Mouse (Mus musculus): ENCODE results near the gene Ddx60. TPM values are rescaled to one million over a fixed set of nuclear protein-coding genes. Genes with fewer than 3 reads are reported as not detected.

The Ddx60 gene
- polyA plus RNA-seq, 1 experiment from 2014 or later, result 0.45 TPM

DNA sequence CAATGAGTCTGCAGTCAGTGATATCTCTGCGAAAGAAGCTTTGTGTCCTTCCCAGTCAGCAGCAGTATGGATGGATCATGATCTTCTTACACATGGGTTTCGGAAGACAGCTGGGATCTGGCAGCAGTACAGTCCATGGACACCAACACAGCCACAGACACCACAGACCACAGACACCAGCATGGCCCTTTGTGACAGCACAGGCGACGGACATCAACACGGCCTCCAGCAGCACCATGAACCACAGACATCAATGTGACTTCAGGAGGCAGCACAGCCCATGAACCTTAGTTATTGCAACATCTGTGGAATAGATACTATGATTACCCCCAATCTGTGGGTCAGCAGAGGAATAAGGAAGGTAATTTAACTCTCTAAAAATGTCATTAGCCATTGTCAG, 15.1 kb upstream of the Ddx60 start:
- H3K36me3 ChIP-seq (ENCODE audit: control insufficient read depth, insufficient read depth, low read length), result no peaks in the 10 kb centered on the region
- DNase-seq (ENCODE audit: low spot score, missing footprints), result no peak
- no peak overlapping the region for H3K9ac ChIP-seq (ENCODE audit: low read length)
- WGBS, result 93% methylated on average over 5 of the region's 5 CpGs
- H3K4me2 ChIP-seq, result no peak overlapping the region
- H3K27ac ChIP-seq (ENCODE audit: low read depth, low read length), result no peak overlapping the region
- no peak for ATAC-seq (ENCODE audit: low FRiP score)
- H3K27me3 ChIP-seq (ENCODE audit: control insufficient read depth, insufficient read depth, low read length), result no peaks in the 10 kb centered on the region
- H3K9me3 ChIP-seq (ENCODE audit: control insufficient read depth, low read length), result no peaks in the 10 kb centered on the region
- no peaks in the 10 kb centered on the region for H3K4me1 ChIP-seq (ENCODE audit: control insufficient read depth, insufficient read depth, low read length)
- H3K4me3 ChIP-seq (ENCODE audit: low read depth, low read length), result no peak overlapping the region

DNA sequence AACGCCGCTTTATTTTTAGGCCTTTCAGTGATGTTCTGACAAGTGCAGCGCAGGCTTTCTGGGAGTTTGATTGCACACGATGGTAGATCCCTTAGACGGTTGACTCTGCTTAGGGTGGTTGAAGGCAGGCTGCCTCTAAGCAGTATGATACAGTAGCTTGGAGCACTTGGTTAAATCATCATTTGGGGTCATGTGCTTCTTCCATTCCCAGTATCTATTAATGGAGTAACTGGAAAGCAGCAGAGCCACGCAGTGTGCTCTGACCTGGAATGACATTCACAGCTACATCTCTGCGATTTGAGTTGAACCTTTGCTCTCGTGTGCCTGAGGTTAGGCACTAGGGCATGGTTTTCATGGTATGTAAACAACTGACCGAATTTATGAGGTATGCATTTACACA, 13.9 kb upstream of the Ddx60 start:
- H3K4me1 ChIP-seq (ENCODE audit: control insufficient read depth, insufficient read depth, low read length), result no peaks in the 10 kb centered on the region
- H3K9ac ChIP-seq (ENCODE audit: low read length), result no peak overlapping the region
- H3K4me3 ChIP-seq (ENCODE audit: low read depth, low read length), result no peak overlapping the region
- ATAC-seq (ENCODE audit: low FRiP score), result no peak
- no peak for DNase-seq (ENCODE audit: low spot score, missing footprints)
- no peak overlapping the region for H3K4me2 ChIP-seq
- H3K9me3 ChIP-seq (ENCODE audit: control insufficient read depth, low read length), result no peaks in the 10 kb centered on the region
- H3K27ac ChIP-seq (ENCODE audit: low read depth, low read length), result no peak overlapping the region
- no peaks in the 10 kb centered on the region for H3K36me3 ChIP-seq (ENCODE audit: control insufficient read depth, insufficient read depth, low read length)
- 90% methylated on average over 9 of the region's 9 CpGs for WGBS
- no peaks in the 10 kb centered on the region for H3K27me3 ChIP-seq (ENCODE audit: control insufficient read depth, insufficient read depth, low read length)

DNA sequence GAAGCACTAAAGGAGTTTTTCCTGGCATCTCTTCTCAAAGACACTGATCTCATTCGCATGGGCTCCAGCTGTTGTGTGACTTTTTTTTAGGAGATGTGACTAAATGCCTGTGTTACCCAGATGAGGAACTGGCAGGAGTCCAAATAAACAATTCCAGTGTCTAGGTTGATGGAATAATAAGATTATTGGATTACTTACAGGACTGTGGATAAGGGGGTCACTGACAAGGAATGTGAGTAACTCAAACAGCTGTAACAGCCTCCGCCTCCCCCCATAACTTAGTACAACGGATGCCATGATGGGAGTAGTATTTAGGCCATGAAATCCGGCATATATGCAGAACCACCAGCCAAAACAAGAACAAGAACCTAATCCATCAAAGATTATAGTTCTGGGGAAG, 10.6 kb upstream of the Ddx60 start:
- ATAC-seq (ENCODE audit: low FRiP score), result no peak
- DNase-seq (ENCODE audit: low spot score, missing footprints), result no peak
- no peaks in the 10 kb centered on the region for H3K27me3 ChIP-seq (ENCODE audit: control insufficient read depth, insufficient read depth, low read length)
- no peaks in the 10 kb centered on the region for H3K4me1 ChIP-seq (ENCODE audit: control insufficient read depth, insufficient read depth, low read length)
- no peak overlapping the region for H3K9ac ChIP-seq (ENCODE audit: low read length)
- no peak overlapping the region for H3K27ac ChIP-seq (ENCODE audit: low read depth, low read length)
- no peaks in the 10 kb centered on the region for H3K9me3 ChIP-seq (ENCODE audit: control insufficient read depth, low read length)
- H3K4me2 ChIP-seq, result no peak overlapping the region
- 82% methylated on average over 4 of the region's 4 CpGs for WGBS
- H3K4me3 ChIP-seq (ENCODE audit: low read depth, low read length), result no peak overlapping the region
- no peaks in the 10 kb centered on the region for H3K36me3 ChIP-seq (ENCODE audit: control insufficient read depth, insufficient read depth, low read length)

DNA sequence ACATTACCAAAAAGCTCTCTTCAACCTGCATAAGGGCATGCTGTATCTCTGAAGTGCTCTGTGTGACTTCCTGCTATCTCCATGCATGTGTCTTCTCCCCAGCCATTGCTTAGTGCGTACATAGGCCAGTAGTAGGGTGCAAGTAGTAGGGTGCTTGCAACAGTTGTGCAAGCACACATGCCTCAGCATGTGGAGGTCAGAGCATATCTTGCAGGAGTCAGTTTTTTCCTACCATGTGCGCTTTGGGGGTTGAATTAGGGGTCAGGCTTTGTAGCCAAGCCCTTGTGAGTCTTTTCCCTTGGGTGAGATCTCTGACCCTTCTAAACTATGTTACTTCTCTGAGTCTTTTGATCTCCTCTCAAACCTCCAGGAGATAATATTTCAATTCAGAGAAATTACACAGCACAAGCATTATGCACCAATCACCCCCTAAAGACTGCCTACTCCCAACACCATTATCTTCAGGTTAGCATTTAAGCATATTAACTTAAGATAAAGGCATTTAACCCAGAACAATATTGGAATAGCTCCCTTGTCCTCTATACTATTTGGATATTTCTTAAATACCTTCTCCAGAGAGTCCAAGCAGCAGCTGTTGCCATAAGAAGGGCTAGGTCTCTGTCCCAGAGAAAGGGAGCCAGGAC, 8.6 kb upstream of the Ddx60 start:
- no peaks in the 10 kb centered on the region for H3K9me3 ChIP-seq (ENCODE audit: control insufficient read depth, low read length)
- no peak overlapping the region for H3K4me3 ChIP-seq (ENCODE audit: low read depth, low read length)
- H3K4me1 ChIP-seq (ENCODE audit: control insufficient read depth, insufficient read depth, low read length), result no peaks in the 10 kb centered on the region
- WGBS, result 91% methylated on average over 2 of the region's 2 CpGs
- ATAC-seq (ENCODE audit: low FRiP score), result no peak
- DNase-seq (ENCODE audit: low spot score, missing footprints), result peak; percentile 47
- H3K27me3 ChIP-seq (ENCODE audit: control insufficient read depth, insufficient read depth, low read length), result no peaks in the 10 kb centered on the region
- no peak overlapping the region for H3K4me2 ChIP-seq
- no peak overlapping the region for H3K9ac ChIP-seq (ENCODE audit: low read length)
- no peaks in the 10 kb centered on the region for H3K36me3 ChIP-seq (ENCODE audit: control insufficient read depth, insufficient read depth, low read length)
- no peak overlapping the region for H3K27ac ChIP-seq (ENCODE audit: low read depth, low read length)

DNA sequence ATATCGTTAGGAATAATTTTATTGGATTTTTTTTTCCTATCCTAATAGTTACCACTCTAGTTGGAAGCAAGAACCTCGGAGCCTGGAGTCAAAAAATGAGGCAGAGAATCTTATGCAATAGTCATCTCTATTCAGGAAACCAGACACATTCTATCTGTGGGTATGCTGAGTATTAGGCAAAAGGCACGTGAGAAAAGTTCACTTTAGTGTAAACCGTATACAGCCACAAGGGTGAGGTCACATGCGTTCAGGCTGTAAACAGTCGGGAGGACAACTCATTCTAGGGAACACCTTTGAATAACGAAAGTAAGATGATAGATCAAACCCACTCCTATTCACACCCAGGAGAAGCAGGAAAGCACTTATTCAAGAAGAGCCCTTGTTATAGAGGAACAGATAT, 7.5 kb upstream of the Ddx60 start:
- Histone ChIP-seq H3K4me3 (ENCODE audit: low read depth, low read length) (no peak overlapping the region), H3K4me1 (ENCODE audit: control insufficient read depth, insufficient read depth, low read length) (no peaks in the 10 kb centered on the region), H3K4me2 (no peak overlapping the region), H3K27ac (ENCODE audit: low read depth, low read length) (no peak overlapping the region), H3K27me3 (ENCODE audit: control insufficient read depth, insufficient read depth, low read length) (no peaks in the 10 kb centered on the region), H3K9ac (ENCODE audit: low read length) (no peak overlapping the region), H3K36me3 (ENCODE audit: control insufficient read depth, insufficient read depth, low read length) (no peaks in the 10 kb centered on the region), H3K9me3 (ENCODE audit: control insufficient read depth, low read length) (no peaks in the 10 kb centered on the region)
- WGBS, result 85% methylated on average over 7 of the region's 7 CpGs
- DNase-seq (ENCODE audit: low spot score, missing footprints) (peak; percentile 31), ATAC-seq (ENCODE audit: low FRiP score) (no peak)

DNA sequence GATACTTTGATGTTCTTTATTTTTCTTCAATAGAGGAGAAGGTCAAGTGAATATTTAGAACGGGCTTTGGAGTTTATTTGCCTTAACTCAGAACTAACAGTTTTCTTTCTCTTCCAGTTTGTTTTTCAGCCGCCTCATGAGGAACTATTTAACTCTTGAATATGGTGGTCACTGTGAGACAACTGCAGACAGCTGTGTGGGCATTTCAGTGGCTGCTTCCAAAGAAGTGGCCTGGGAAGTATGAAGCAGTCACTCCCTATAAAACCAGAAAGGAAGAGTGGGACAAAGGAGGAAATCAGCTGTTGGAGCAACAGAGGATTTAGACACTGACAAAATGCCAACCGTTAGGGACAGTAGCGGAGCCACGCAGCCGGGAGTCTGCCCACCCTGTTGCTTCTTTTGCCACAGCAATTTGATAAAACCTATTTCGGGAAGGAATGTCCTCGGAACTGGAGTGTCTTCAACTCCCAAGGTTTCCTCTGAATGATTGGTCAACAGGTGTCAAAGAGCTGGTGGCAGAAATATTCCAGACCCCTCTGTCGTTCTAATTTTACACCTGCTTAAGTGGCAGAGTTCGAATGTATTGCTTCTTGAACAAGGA, 6.3 kb upstream of the Ddx60 start:
- ATAC-seq (ENCODE audit: low FRiP score) (no peak), DNase-seq (ENCODE audit: low spot score, missing footprints) (peak; percentile 33)
- Histone ChIP-seq H3K27ac (ENCODE audit: low read depth, low read length) (no peak overlapping the region), H3K9me3 (ENCODE audit: control insufficient read depth, low read length) (no peaks in the 10 kb centered on the region), H3K4me2 (no peak overlapping the region), H3K4me3 (ENCODE audit: low read depth, low read length) (no peak overlapping the region), H3K36me3 (ENCODE audit: control insufficient read depth, insufficient read depth, low read length) (no peaks in the 10 kb centered on the region), H3K4me1 (ENCODE audit: control insufficient read depth, insufficient read depth, low read length) (no peaks in the 10 kb centered on the region), H3K27me3 (ENCODE audit: control insufficient read depth, insufficient read depth, low read length) (no peaks in the 10 kb centered on the region), H3K9ac (ENCODE audit: low read length) (no peak overlapping the region)
- WGBS, result 85% methylated on average over 10 of the region's 10 CpGs

DNA sequence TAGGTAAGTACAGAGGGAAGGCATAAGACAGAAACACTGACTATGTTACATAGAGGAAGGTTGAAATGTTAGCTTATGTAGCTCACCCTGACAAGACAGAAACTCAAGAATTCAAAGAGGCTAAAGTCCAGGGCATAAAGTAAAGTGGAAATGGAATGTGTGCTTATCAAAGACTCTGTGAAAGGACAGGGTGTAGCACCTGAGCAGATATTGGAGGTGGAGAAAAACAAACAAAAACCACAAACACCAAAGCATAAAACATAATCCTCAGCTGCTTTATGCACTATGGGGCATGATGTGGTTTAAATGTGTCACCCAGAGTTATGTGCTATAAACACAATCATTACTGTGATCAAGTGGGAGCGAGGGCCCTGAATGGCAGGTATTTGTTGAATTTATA, 3.4 kb upstream of the Ddx60 start:
- peak; percentile 12 for DNase-seq (ENCODE audit: low spot score, missing footprints)
- no peaks in the 10 kb centered on the region for H3K27me3 ChIP-seq (ENCODE audit: control insufficient read depth, insufficient read depth, low read length)
- H3K9ac ChIP-seq (ENCODE audit: low read length), result no peak overlapping the region
- no peak overlapping the region for H3K4me2 ChIP-seq
- no peak overlapping the region for H3K4me3 ChIP-seq (ENCODE audit: low read depth, low read length)
- no peak overlapping the region for H3K27ac ChIP-seq (ENCODE audit: low read depth, low read length)
- 100% methylated on average over 1 of the region's 1 CpGs for WGBS
- ATAC-seq (ENCODE audit: low FRiP score), result no peak
- H3K4me1 ChIP-seq (ENCODE audit: control insufficient read depth, insufficient read depth, low read length), result peaks cover 2% of the 10 kb centered on the region; the same call in 1 of the 2 replicates
- H3K9me3 ChIP-seq (ENCODE audit: control insufficient read depth, low read length), result no peaks in the 10 kb centered on the region
- no peaks in the 10 kb centered on the region for H3K36me3 ChIP-seq (ENCODE audit: control insufficient read depth, insufficient read depth, low read length)

DNA sequence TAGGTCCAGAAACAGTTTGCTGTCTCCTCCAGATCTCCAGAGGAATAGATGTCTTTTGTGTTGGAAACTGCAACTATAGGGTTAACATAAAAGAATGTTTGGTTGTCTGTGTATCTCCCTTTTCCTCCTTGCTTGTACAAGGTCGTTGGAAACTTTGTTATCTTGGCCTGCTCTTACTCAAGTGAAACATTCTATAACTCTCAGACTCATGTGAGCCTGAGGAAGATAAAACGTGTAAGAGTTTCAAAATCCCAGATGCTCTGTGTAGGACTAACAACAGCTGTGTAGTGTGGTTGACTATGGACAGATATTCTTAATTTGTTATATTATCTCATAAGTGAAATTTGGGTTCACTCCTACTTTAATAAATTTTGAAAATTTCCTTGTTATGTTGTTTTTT, 5.4 kb downstream of the Ddx60 start:
- H3K9me3 ChIP-seq (ENCODE audit: control insufficient read depth, low read length), result no peaks in the 10 kb centered on the region
- ATAC-seq (ENCODE audit: low FRiP score), result no peak
- no peaks in the 10 kb centered on the region for H3K4me1 ChIP-seq (ENCODE audit: control insufficient read depth, insufficient read depth, low read length)
- no peak overlapping the region for H3K9ac ChIP-seq (ENCODE audit: low read length)
- H3K4me2 ChIP-seq, result no peak overlapping the region
- H3K4me3 ChIP-seq (ENCODE audit: low read depth, low read length), result no peak overlapping the region
- 49% methylated on average over 2 of the region's 2 CpGs for whole genome bisulfite sequencing
- no peak overlapping the region for H3K27ac ChIP-seq (ENCODE audit: low read depth, low read length)
- no peaks in the 10 kb centered on the region for H3K27me3 ChIP-seq (ENCODE audit: control insufficient read depth, insufficient read depth, low read length)
- H3K36me3 ChIP-seq (ENCODE audit: control insufficient read depth, insufficient read depth, low read length), result no peaks in the 10 kb centered on the region
- no peak for DNase-seq (ENCODE audit: low spot score, missing footprints)

DNA sequence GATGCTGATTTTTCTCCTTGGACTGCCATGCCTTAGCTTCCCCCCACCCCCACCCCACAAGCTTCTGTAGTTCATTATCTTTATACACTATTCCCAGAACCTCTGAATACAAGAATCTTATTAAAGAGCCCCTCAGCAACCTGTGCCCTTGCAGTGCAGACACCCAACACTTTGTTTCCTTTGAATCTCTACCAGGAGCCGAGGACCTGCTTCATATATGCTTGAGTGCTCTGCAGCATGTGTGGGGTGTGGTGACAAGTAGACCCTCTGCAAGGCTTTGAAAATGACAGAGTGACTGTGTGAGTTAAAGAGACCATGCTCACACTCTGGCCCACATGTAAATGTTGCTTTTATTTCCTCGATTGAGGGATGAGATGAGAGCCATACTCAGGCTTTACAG, 9.7 kb downstream of the Ddx60 start:
- no peaks in the 10 kb centered on the region for H3K9me3 ChIP-seq (ENCODE audit: control insufficient read depth, low read length)
- no peak overlapping the region for H3K4me2 ChIP-seq
- no peak overlapping the region for H3K4me3 ChIP-seq (ENCODE audit: low read depth, low read length)
- no peak overlapping the region for H3K9ac ChIP-seq (ENCODE audit: low read length)
- H3K27me3 ChIP-seq (ENCODE audit: control insufficient read depth, insufficient read depth, low read length), result no peaks in the 10 kb centered on the region
- DNase-seq (ENCODE audit: low spot score, missing footprints) (no peak), ATAC-seq (ENCODE audit: low FRiP score) (no peak)
- H3K4me1 ChIP-seq (ENCODE audit: control insufficient read depth, insufficient read depth, low read length), result no peaks in the 10 kb centered on the region
- WGBS, result 80% methylated on average over 2 of the region's 2 CpGs
- no peak overlapping the region for H3K27ac ChIP-seq (ENCODE audit: low read depth, low read length)
- H3K36me3 ChIP-seq (ENCODE audit: control insufficient read depth, insufficient read depth, low read length), result no peaks in the 10 kb centered on the region

All from midbrain, embryonic 11.5 days (tissue).